Mouse (Mus musculus) lung, postnatal 0 days (tissue): ENCODE measurements around the gene Rnf169. TPM values are rescaled to one million over a fixed set of nuclear protein-coding genes. Genes with fewer than 3 reads are reported as not detected.

Experiments used
- ATAC-seq: fragments of 200-750 bp; cut with Nextera tagmentation; 2 replicates; pipeline ENCODE4 v1.8.0; 2017; ENCODE audit warnings: moderate library complexity
- DNase-seq: peaks from one replicate; pipeline ENCODE4 v3.0.0-alpha.2; 2016; ENCODE audit warnings: low spot score
- H3K27ac ChIP-seq: fragments of 300-500 bp; sonication (generic); 2 replicates; pipeline ENCODE4 v1.5.1; 2014; ENCODE audit warnings: antibody characterized with exemption, mild to moderate bottlenecking, low read length, mixed read lengths
- H3K27me3 ChIP-seq: fragments of 300-500 bp; sonication (generic); replicated peaks from 2 replicates; pipeline ENCODE4 v1.6.1; 2014; ENCODE audit warnings: low read length, mixed read lengths; ENCODE audit not compliant: insufficient read depth
- H3K36me3 ChIP-seq: fragments of 300-500 bp; sonication (generic); 2 replicates; pipeline ENCODE4 v1.6.1; 2014; ENCODE audit warnings: low read length, mixed read lengths; ENCODE audit not compliant: insufficient read depth
- H3K4me1 ChIP-seq: fragments of 300-500 bp; sonication (generic); 2 replicates; pipeline ENCODE4 v1.6.1; 2014; ENCODE audit warnings: antibody characterized with exemption, low read depth, low read length, mixed read lengths; ENCODE audit not compliant: insufficient read depth
- H3K4me2 ChIP-seq: fragments of 300-500 bp; sonication (generic); replicated peaks from 2 replicates; pipeline ENCODE4 v1.6.1; 2014; ENCODE audit warnings: low read depth, mild to moderate bottlenecking, low read length, moderate library complexity, mixed read lengths
- H3K4me3 ChIP-seq: fragments of 300-500 bp; sonication (generic); 2 replicates; pipeline ENCODE4 v1.5.1; 2014; ENCODE audit warnings: low read depth, low read length
- H3K9ac ChIP-seq: fragments of 300-500 bp; sonication (generic); replicated peaks from 2 replicates; pipeline ENCODE4 v1.6.1; 2014; ENCODE audit warnings: low read depth, mild to moderate bottlenecking
- H3K9me3 ChIP-seq: fragments of 300-500 bp; sonication (generic); 2 replicates; pipeline ENCODE4 v1.6.1; 2016; ENCODE audit warnings: low read length, mixed read lengths
- CTCF ChIP-seq: IDR thresholded peaks from 2 replicates; pipeline ENCODE4 v1.5.1; 2016; ENCODE audit warnings: antibody characterized with exemption, mild to moderate bottlenecking
- EP300 ChIP-seq: IDR thresholded peaks from 2 replicates; pipeline ENCODE4 v1.6.1; 2016; ENCODE audit warnings: antibody characterized with exemption, mild to moderate bottlenecking, control low read depth
- WGBS: fragments of 180-500 bp; shearing (Covaris S2); extraction: QIAGEN DNeasy Blood & Tissue Kit; methylation state at CpG from one replicate; pipeline ENCODE4 v1.1.7; 2014; 5-methylcytosine and 5-hydroxymethylcytosine counted together
- polyA plus RNA-seq: library from polyadenylated mRNA; unstranded; fragments of >200 nt; fragmentation: Nextera tagmentation; extraction: Ambion mirVana; gene quantifications from 2 replicates; pipeline ENCODE4 v1.2.1, GENCODE M21; 2015

Rnf169 gene
- polyA plus RNA-seq, 1 experiment from 2014 or later, result 3.8 TPM

- TF ChIP-seq CTCF, result no peak
- no peak for TF ChIP-seq EP300
- peak overlapping the region; percentile 83 for H3K4me2 ChIP-seq
- no peaks in the 10 kb centered on the region for H3K9me3 ChIP-seq
- 0 out of 2 replicates have a peak overlapping the region, but pooled peaks have one; percentile 23 for H3K9ac ChIP-seq
- ATAC-seq (peak; percentile 46), DNase-seq (peak; percentile 52)
- H3K27ac ChIP-seq, result no peak overlapping the region
- no peaks in the 10 kb centered on the region for H3K36me3 ChIP-seq
- 2% methylated on average over 36 of the region's 36 CpGs for WGBS
- no peaks in the 10 kb centered on the region for H3K27me3 ChIP-seq
- peaks cover 17% of the 10 kb centered on the region; the same call in 1 of the 2 replicates for H3K4me1 ChIP-seq
- H3K4me3 ChIP-seq, result peak overlapping the region; percentile 34
Measured at GRCm38 (mm10) chr7:99917320-99917844, 62.9 kb downstream of the Rnf169 start.

GRCm38 (mm10) chr7:99916741-99917319 lies 63.4 kb downstream of the Rnf169 start:
- H3K9ac ChIP-seq, result 0 out of 2 replicates have a peak overlapping the region, but pooled peaks have one; percentile 23
- no peaks in the 10 kb centered on the region for H3K9me3 ChIP-seq
- ATAC-seq (peak; percentile 50), DNase-seq (peak; percentile 53)
- H3K36me3 ChIP-seq, result no peaks in the 10 kb centered on the region
- TF ChIP-seq EP300, result no peak
- peak; percentile 76 for TF ChIP-seq CTCF
- WGBS, result 4% methylated on average over 22 of the region's 22 CpGs
- no peaks in the 10 kb centered on the region for H3K27me3 ChIP-seq
- H3K4me1 ChIP-seq, result peaks cover 17% of the 10 kb centered on the region; the same call in 1 of the 2 replicates
- H3K4me3 ChIP-seq, result peak overlapping the region; percentile 34
- no peak overlapping the region for H3K27ac ChIP-seq
- H3K4me2 ChIP-seq, result peak overlapping the region; percentile 83

GRCm38 (mm10) chr7:99915511-99915910 lies 64.7 kb downstream of the Rnf169 start:
- 52% methylated on average over 2 of the region's 2 CpGs for WGBS
- TF ChIP-seq EP300, result no peak
- no peak for TF ChIP-seq CTCF
- no peak for DNase-seq

GRCm38 (mm10) chr7:99914316-99914715 lies 65.9 kb downstream of the Rnf169 start:
- no peak for DNase-seq
- Histone ChIP-seq H3K4me2 (no peak overlapping the region), H3K4me1 (peaks cover 12% of the 10 kb centered on the region; the same call in 1 of the 2 replicates), H3K27me3 (no peaks in the 10 kb centered on the region), H3K9me3 (no peaks in the 10 kb centered on the region), H3K27ac (no peak overlapping the region), H3K4me3 (no peak overlapping the region), H3K9ac (no peak overlapping the region), H3K36me3 (no peaks in the 10 kb centered on the region)
- TF ChIP-seq EP300 (no peak), CTCF (no peak)
- WGBS, result 75% methylated on average over 10 of the region's 10 CpGs
- ATAC-seq, result no peak

More at GRCm38 (mm10) chr7:99915511-99915910, 64.7 kb downstream of the Rnf169 start:
- no peak for ATAC-seq
- H3K27ac ChIP-seq, result no peak overlapping the region
- H3K4me2 ChIP-seq, result no peak overlapping the region
- H3K4me3 ChIP-seq, result no peak overlapping the region
- peaks cover 13% of the 10 kb centered on the region; the same call in 1 of the 2 replicates for H3K4me1 ChIP-seq
- H3K9me3 ChIP-seq, result no peaks in the 10 kb centered on the region
- no peaks in the 10 kb centered on the region for H3K36me3 ChIP-seq
- no peak overlapping the region for H3K9ac ChIP-seq
- H3K27me3 ChIP-seq, result no peaks in the 10 kb centered on the region

GRCm38 (mm10) chr7:99911038-99911437 lies 69.2 kb downstream of the Rnf169 start:
- H3K36me3 ChIP-seq, result no peaks in the 10 kb centered on the region
- H3K4me2 ChIP-seq, result no peak overlapping the region
- DNase-seq, result no peak
- H3K27ac ChIP-seq, result no peak overlapping the region
- ATAC-seq, result no peak
- no peaks in the 10 kb centered on the region for H3K9me3 ChIP-seq
- H3K9ac ChIP-seq, result no peak overlapping the region
- H3K27me3 ChIP-seq, result no peaks in the 10 kb centered on the region
- H3K4me3 ChIP-seq, result no peak overlapping the region
- no peaks in the 10 kb centered on the region for H3K4me1 ChIP-seq
- TF ChIP-seq CTCF, result no peak
- TF ChIP-seq EP300, result no peak
- WGBS, result 77% methylated on average over 5 of the region's 5 CpGs

GRCm38 (mm10) chr7:99907463-99907862 lies 72.8 kb downstream of the Rnf169 start:
- Histone ChIP-seq H3K9me3 (no peaks in the 10 kb centered on the region), H3K4me3 (no peak overlapping the region), H3K4me2 (no peak overlapping the region), H3K27me3 (no peaks in the 10 kb centered on the region), H3K4me1 (no peaks in the 10 kb centered on the region), H3K36me3 (no peaks in the 10 kb centered on the region), H3K9ac (no peak overlapping the region), H3K27ac (no peak overlapping the region)
- 39% methylated on average over 3 of the region's 3 CpGs for WGBS
- DNase-seq, result no peak
- ATAC-seq, result no peak
- TF ChIP-seq EP300 (no peak), CTCF (no peak)
